Mouse (Mus musculus) thymus, adult 2 months (tissue): ENCODE results near the gene Snap23.

ENCODE experiments used
- CTCF ChIP-seq: fragments of 200-500 bp; IDR thresholded peaks from 2 replicates; pipeline ENCODE4 v1.5.1; 2012; ENCODE audit warnings: mild to moderate bottlenecking, control low read depth, low read length, moderate library complexity, borderline replicate concordance; ENCODE audit not compliant: control insufficient read depth, poor library complexity, insufficient read depth; ENCODE audit errors: extremely low read depth
- POLR2A ChIP-seq: fragments of 200-500 bp; IDR thresholded peaks from 2 replicates; pipeline ENCODE4 v1.6.1; 2012; ENCODE audit warnings: mild to moderate bottlenecking, low read length, control low read depth, moderate library complexity; ENCODE audit not compliant: control insufficient read depth, poor library complexity, insufficient read depth; ENCODE audit errors: extremely low read depth

DNA sequence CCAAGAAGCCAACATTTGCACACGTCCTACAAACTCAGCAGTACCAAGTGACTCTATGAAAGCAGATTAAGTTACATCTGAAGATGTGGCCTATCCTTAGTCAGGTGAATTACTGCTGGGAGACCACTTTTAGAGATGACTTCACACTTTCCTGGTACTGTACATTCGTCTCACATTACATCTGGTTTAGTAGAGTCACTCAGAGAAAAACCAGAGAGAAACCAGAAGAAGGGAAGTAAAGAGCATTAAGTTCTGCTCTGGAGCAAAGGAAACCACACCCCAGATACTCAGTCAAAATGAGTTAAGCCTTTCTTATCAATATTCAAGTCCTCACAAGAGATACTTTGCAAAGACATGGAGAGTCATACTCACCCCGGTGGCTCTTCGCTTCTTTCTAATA lies 36.2 kb upstream of the Snap23 start:
- TF ChIP-seq POLR2A (no peak), CTCF (no peak)
